Mouse (Mus musculus) heart, embryonic 14.5 days (tissue): ENCODE measurements at regions not wholly inside any gene's neighbourhood (a gene's known extent, or its start where the extent isn't known, plus 50 kb on each side); places are given as distances from the start of the nearest gene placed in this dataset.

Source experiments
- ATAC-seq: fragments of 200-750 bp; cut with Nextera tagmentation; 2 replicates; pipeline ENCODE4 v1.8.0; 2017; ENCODE audit warnings: low read depth, moderate TSS enrichment; ENCODE audit not compliant: insufficient number of reproducible peaks, insufficient read depth, low FRiP score
- H3K27ac ChIP-seq, 2 experiments: fragments of 200-500 bp in 1 of 2; fragments of 300-500 bp in 1 of 2; sonication (generic) in 1 of 2; replicated peaks in 1 of 2; 2 replicates each; pipeline ENCODE4 v1.5.1; 2012 to 2014; ENCODE audit warnings: low read depth in 2 of 2, low read length in 2 of 2, control low read depth in 1 of 2, mild to moderate bottlenecking in 1 of 2, mixed read lengths in 1 of 2; ENCODE audit not compliant: control insufficient read depth in 1 of 2, insufficient read depth in 1 of 2
- H3K27me3 ChIP-seq: fragments of 300-500 bp; sonication (generic); 2 replicates; pipeline ENCODE4 v1.6.1; 2014; ENCODE audit warnings: mild to moderate bottlenecking, low read length, control low read depth; ENCODE audit not compliant: control insufficient read depth, insufficient read depth
- H3K36me3 ChIP-seq: fragments of 300-500 bp; sonication (generic); 2 replicates; pipeline ENCODE4 v1.6.1; 2014; ENCODE audit warnings: mild to moderate bottlenecking, control low read depth, low read length, mixed read lengths; ENCODE audit not compliant: control insufficient read depth, insufficient read depth
- H3K4me1 ChIP-seq, 2 experiments: fragments of 200-500 bp in 1 of 2; fragments of 300-500 bp in 1 of 2; sonication (generic) in 1 of 2; 2 replicates each; pipeline ENCODE4 v1.6.1; 2012 to 2014; ENCODE audit warnings: low read length in 2 of 2, control low read depth in 1 of 2, mixed read lengths in 1 of 2; ENCODE audit not compliant: control insufficient read depth in 2 of 2, insufficient read depth in 2 of 2
- H3K4me2 ChIP-seq: fragments of 300-500 bp; sonication (generic); 2 replicates; pipeline ENCODE4 v1.6.1; 2014; ENCODE audit warnings: mild to moderate bottlenecking, low read length
- H3K4me3 ChIP-seq, 2 experiments: fragments of 200-500 bp in 1 of 2; fragments of 300-500 bp in 1 of 2; sonication (generic) in 1 of 2; 2 replicates each; pipeline ENCODE4 v1.5.1; 2012 to 2014; ENCODE audit warnings: low read length in 2 of 2, mild to moderate bottlenecking in 2 of 2, control low read depth in 1 of 2, low read depth in 1 of 2, moderate library complexity in 1 of 2; ENCODE audit not compliant: control insufficient read depth in 1 of 2, insufficient read depth in 1 of 2
- H3K9ac ChIP-seq: fragments of 300-500 bp; sonication (generic); 2 replicates; pipeline ENCODE4 v1.6.1; 2014; ENCODE audit warnings: mild to moderate bottlenecking, low read length
- H3K9me3 ChIP-seq: fragments of 300-500 bp; sonication (generic); 2 replicates; pipeline ENCODE4 v1.6.1; 2016; ENCODE audit warnings: low read length, control low read depth; ENCODE audit not compliant: control insufficient read depth
- WGBS: fragments of 180-500 bp; shearing (Covaris S2); extraction: QIAGEN DNeasy Blood & Tissue Kit; methylation state at CpG from one replicate; pipeline ENCODE4 v1.1.7; 2014; 5-methylcytosine and 5-hydroxymethylcytosine counted together

DNA sequence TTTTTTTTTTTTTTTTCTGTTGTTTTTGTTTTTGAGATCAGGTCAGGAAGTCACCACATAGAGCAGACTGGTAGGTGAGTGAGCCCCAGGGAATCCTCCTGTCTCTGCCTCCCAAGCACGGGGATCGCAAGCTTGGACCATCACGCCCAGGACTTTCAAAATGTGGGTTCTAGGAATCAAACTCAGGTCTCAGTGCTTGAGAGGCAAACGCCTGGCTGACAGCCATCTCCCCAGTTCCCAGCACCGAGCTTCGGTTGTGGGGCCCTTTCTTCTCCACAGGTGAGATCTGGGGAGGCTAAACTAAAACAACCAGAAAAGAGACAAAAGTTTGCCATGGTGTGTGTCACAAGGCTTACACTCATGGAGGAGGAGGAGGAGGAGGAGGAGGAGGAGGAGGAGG lies 84.5 kb downstream of the Mis18a start:
- ATAC-seq, result no peak

GRCm38 (mm10) chr16:90635216-90635615 lies 92.0 kb downstream of the Mis18a start:
- no peak for ATAC-seq
- Histone ChIP-seq H3K4me3 (no peak overlapping the region), H3K27ac (no peak overlapping the region), H3K9ac (no peak overlapping the region), H3K27me3 (no peaks in the 10 kb centered on the region), H3K4me1 (peaks cover 2 to 4% of the 10 kb centered on the region in 2 experiments; a peak in 2 of 4 replicates), H3K9me3 (no peaks in the 10 kb centered on the region; the same call in 1 of the 2 replicates), H3K36me3 (no peaks in the 10 kb centered on the region), H3K4me2 (no peak overlapping the region)
- 44% methylated on average over 12 of the region's 12 CpGs for WGBS

More for the DNA sequence above, 84.5 kb downstream of the Mis18a start:
- Histone ChIP-seq H3K4me3 (no peak overlapping the region), H3K36me3 (no peaks in the 10 kb centered on the region), H3K9ac (no peak overlapping the region), H3K4me2 (no peak overlapping the region), H3K27me3 (no peaks in the 10 kb centered on the region), H3K9me3 (no peaks in the 10 kb centered on the region), H3K4me1 (no peaks in the 10 kb centered on the region), H3K27ac (no peak overlapping the region)
- WGBS, result 82% methylated on average over 6 of the region's 6 CpGs

DNA sequence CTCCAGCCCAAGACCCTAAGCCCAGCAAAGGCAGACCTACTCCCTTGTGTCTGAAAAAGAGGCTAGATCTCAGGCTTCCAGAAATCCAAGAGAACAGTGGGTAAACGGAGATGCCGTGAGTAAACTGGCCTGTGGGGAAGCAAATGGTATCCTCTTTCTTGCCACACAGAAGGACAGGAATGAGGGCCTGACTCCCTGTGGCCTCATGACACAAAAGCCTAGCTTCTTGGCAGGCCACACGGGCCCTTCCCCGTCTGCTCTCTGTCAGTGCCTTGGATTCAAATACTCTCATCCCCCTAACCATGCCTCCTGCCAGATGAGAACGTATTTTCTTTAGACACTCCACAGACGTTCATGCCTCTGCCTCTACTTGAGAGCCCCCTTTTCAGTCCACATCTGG lies 97.2 kb downstream of the Mis18a start:
- H3K9me3 ChIP-seq, result no peaks in the 10 kb centered on the region; the same call in 1 of the 2 replicates
- 33% methylated on average over 6 of the region's 6 CpGs for WGBS
- H3K36me3 ChIP-seq, result no peaks in the 10 kb centered on the region
- no peak overlapping the region for H3K9ac ChIP-seq
- no peak overlapping the region for H3K4me3 ChIP-seq
- ATAC-seq, result no peak
- no peaks in the 10 kb centered on the region for H3K27me3 ChIP-seq
- no peak overlapping the region for H3K4me2 ChIP-seq
- H3K4me1 ChIP-seq, result peaks cover 21 to 25% of the 10 kb centered on the region in 2 experiments
- H3K27ac ChIP-seq, result peak overlapping the region; percentile 17 to 97; a peak in 2 of 4 replicates

DNA sequence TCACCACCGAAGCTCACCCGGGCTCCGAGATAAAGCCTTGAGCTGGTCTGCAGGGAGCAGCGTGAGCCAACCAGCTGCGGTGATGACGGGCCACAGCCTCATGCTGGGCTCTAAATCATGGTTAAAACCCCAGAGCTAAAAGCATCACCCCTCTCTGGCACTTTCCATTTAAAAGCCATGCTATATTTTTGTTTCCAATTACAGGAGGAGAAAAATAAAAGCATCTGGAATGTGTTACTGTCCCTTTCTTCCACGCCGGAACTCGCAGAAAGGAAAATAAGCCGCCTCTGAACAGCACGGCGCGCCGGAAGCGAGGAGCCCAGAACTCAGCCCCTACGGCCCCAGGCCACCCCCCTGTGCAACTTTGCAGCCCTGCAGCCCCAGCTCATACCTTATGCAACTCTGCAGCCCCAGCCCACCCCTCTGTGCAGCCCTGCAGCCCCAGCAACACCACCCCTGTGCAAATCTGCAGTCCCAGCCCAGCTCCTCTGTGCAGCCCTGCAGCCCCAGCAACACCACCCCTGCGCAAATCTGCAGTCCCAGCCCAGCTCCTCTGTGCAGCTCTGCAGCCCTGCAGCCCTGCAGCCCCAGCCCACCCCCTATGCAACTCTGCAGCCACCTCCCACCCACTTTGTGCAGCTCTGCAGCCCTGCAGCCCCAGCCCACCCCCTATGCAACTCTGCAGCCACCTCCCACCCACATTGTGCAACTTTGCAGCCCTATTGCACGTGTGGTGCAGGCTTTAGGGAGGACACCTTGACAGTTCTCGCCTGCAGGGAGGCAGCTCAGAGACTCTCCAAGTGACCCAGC lies 97.9 kb downstream of the Mis18a start:
- 15% methylated on average over 19 of the region's 19 CpGs for WGBS
- H3K4me3 ChIP-seq, result no peak overlapping the region; a peak in 2 of 4 replicates
- H3K4me2 ChIP-seq, result peak overlapping the region; percentile 56
- peak; percentile 74 for ATAC-seq
- no peaks in the 10 kb centered on the region for H3K36me3 ChIP-seq
- H3K9ac ChIP-seq, result peak overlapping the region; percentile 64
- H3K9me3 ChIP-seq, result no peaks in the 10 kb centered on the region; the same call in 1 of the 2 replicates
- no peaks in the 10 kb centered on the region for H3K27me3 ChIP-seq
- H3K4me1 ChIP-seq, result peaks cover 25 to 30% of the 10 kb centered on the region in 2 experiments
- peak overlapping the region; percentile 97 to 98 for H3K27ac ChIP-seq

DNA sequence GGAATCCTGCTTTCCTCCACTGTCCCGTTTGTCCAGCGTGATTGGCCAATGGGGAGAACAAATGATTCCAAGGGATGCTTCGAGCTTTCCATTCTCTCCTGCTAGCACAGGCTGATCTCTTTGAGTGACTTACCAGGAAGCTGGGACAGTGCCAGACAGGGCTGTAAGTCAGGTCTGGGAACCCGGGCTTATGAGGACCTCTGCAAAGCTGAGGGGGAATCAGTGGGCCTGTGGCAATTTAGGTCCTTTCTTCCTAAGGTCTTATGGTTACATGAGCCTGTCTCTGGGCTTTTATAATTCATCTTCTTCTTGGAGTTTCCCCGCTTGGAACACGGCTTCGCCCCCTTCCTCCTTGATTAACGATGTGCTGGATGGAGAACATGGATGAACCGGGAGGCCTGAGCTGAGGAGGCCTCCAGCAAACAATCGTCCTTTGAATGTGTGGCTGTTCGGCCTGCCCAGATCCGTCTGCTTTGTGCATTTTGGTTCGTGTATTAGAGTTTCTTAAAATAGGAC lies 98.5 kb downstream of the Mis18a start:
- Histone ChIP-seq H3K4me2 (peak overlapping the region; percentile 56), H3K27me3 (no peaks in the 10 kb centered on the region), H3K27ac (peak overlapping the region; percentile 97 to 98), H3K9ac (peak overlapping the region; percentile 64), H3K9me3 (no peaks in the 10 kb centered on the region; the same call in 1 of the 2 replicates), H3K4me1 (peaks cover 31 to 35% of the 10 kb centered on the region in 2 experiments), H3K36me3 (no peaks in the 10 kb centered on the region), H3K4me3 (no peak overlapping the region)
- no peak for ATAC-seq
- WGBS, result 17% methylated on average over 13 of the region's 13 CpGs

DNA sequence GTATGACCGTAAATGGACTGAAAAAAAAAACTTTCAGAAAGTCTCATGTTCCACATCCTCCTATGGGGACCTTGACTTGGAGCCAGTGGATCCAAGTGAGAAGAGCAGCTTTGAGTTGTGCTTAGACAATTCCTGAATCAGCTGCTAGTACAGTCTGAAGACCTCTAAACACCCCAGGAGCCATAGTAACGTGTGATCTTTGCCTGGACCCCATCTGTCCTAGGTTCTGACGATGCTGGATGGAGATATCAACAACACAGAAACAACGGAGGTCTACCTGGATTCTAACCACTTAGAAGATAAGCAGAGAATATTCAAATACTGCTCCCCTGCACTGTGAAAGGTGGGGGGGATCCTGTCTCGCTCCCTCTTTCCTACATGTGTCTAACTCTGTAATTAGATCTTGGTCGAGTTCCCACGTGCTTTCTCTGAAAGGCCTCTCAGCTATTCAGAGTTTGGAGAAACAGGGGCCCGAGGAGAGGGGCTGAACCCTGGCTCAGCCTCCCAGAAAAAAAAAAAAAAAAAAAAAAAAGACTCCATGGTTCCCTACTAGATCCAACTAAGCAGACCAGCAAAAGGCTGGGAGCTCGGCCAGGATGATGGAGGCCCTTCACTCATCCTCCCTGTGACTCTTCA lies 101.1 kb downstream of the Mis18a start:
- H3K27me3 ChIP-seq, result no peaks in the 10 kb centered on the region
- no peak for ATAC-seq
- H3K4me1 ChIP-seq, result peaks cover 36 to 37% of the 10 kb centered on the region in 2 experiments
- no peaks in the 10 kb centered on the region for H3K9me3 ChIP-seq
- H3K36me3 ChIP-seq, result no peaks in the 10 kb centered on the region
- H3K4me3 ChIP-seq, result no peak overlapping the region
- no peak overlapping the region for H3K9ac ChIP-seq
- no peak overlapping the region for H3K27ac ChIP-seq
- WGBS, result 73% methylated on average over 9 of the region's 9 CpGs
- H3K4me2 ChIP-seq, result no peak overlapping the region

GRCm38 (mm10) chr16:90625301-90626034 lies 101.7 kb downstream of the Mis18a start:
- H3K4me2 ChIP-seq, result no peak overlapping the region
- no peak overlapping the region for H3K9ac ChIP-seq
- H3K4me3 ChIP-seq, result no peak overlapping the region
- H3K4me1 ChIP-seq, result peaks cover 35 to 36% of the 10 kb centered on the region in 2 experiments
- no peaks in the 10 kb centered on the region for H3K27me3 ChIP-seq
- 66% methylated on average over 16 of the region's 16 CpGs for WGBS
- no peaks in the 10 kb centered on the region for H3K36me3 ChIP-seq
- H3K27ac ChIP-seq, result no peak overlapping the region
- no peak for ATAC-seq
- no peaks in the 10 kb centered on the region for H3K9me3 ChIP-seq
